ENCODE assay signal across 8 mouse cellular contexts in the genomic region with DNA sequence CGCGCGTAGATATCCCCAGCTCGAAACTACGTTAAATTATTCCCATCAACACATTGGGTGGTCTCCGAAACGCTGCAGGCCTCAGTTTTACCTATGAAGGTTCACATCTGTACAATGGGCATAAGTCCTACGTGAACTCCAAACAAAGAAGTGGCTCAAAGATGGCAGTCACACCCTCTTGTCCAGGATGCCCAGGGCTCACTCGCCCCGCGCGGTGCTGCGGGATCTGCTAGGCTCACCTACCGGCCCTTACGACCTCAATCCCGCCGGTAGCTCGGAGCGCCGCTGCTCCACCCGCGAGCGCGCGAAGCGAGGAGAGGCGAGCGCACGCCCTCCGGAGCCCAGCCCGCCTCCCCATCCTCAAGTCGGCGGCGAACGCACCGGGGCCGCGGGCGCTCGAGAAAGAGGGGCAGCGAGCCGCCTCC. TPM values are rescaled to one million over a fixed set of nuclear protein-coding genes. Genes with fewer than 3 reads are reported as not detected.
DNase-seq lines count a peak whose midpoint lies in the region; ATAC-seq and TF ChIP-seq lines count a peak whose summit lies in the region.

No protein-coding gene starts in this region.

- H3K9ac ChIP-seq in lung, embryonic 16.5 days (ENCODE audit: low read length): peak overlapping the region; percentile 93
- peak overlapping the region; percentile 86 for H3K9ac ChIP-seq in forebrain, embryonic 15.5 days (replicated peaks)
- H3K9ac ChIP-seq in liver, embryonic 11.5 days (ENCODE audit: low read depth, low read length): peak overlapping the region; percentile 93

- TF ChIP-seq CTCF in bone marrow, adult 2 months (IDR thresholded peaks at IDR 0.05; ENCODE audit: control insufficient read depth, insufficient read depth, low read length): no peak

- ATAC-seq in lung, embryonic 16.5 days (ENCODE audit: low read depth): peak; percentile 58
- ATAC-seq in forebrain, embryonic 15.5 days (replicated peaks): peak; percentile 77
- peak; percentile 63 for ATAC-seq in liver, embryonic 11.5 days (replicated peaks; ENCODE audit: low FRiP score)

- peak; percentile 36; the same call in 1 of the 2 replicates for TF ChIP-seq POLR2A in bone marrow, adult 2 months (IDR thresholded peaks at IDR 0.05; ENCODE audit: borderline replicate concordance, control insufficient read depth, low read depth, low read length)

- no peaks in the 10 kb centered on the region for H3K9me3 ChIP-seq in lung, embryonic 16.5 days (ENCODE audit: control insufficient read depth, low read length)
- no peaks in the 10 kb centered on the region for H3K9me3 ChIP-seq in forebrain, embryonic 15.5 days
- H3K9me3 ChIP-seq in liver, embryonic 11.5 days (ENCODE audit: control insufficient read depth, low read length): no peaks in the 10 kb centered on the region

- H3K4me1 ChIP-seq in lung, embryonic 16.5 days (replicated peaks; ENCODE audit: control insufficient read depth, insufficient read depth, low read length): peaks cover 19% of the 10 kb centered on the region
- H3K4me1 ChIP-seq in bone marrow, adult 2 months (ENCODE audit: control insufficient read depth, insufficient read depth, low read length): no peaks in the 10 kb centered on the region; the same call in 1 of the 2 replicates
- H3K4me1 ChIP-seq in forebrain, embryonic 15.5 days: peaks cover 40% of the 10 kb centered on the region
- peaks cover 22% of the 10 kb centered on the region for H3K4me1 ChIP-seq in liver, embryonic 11.5 days (replicated peaks; ENCODE audit: control insufficient read depth, insufficient read depth, low read length)

- DNase-seq in lung, postnatal 25 days (ENCODE audit: low spot score): no peak
- peak; percentile 85 for DNase-seq in liver, embryonic 11.5 days (ENCODE audit: low spot score)
- DNase-seq in retina, embryonic 14.5 days (ENCODE audit: low spot score): peak; percentile 69
- no peak for DNase-seq in cerebellum, adult 11-12 months
- no peak for DNase-seq in gastrocnemius, postnatal 14 days

- H3K36me3 ChIP-seq in lung, embryonic 16.5 days (ENCODE audit: control insufficient read depth, insufficient read depth, low read length): peaks cover 6% of the 10 kb centered on the region; the same call in 1 of the 2 replicates
- 0 out of 2 replicates have a peak, but pooled peaks cover 4% of the 10 kb centered on the region for H3K36me3 ChIP-seq in forebrain, embryonic 15.5 days
- H3K36me3 ChIP-seq in liver, embryonic 11.5 days (ENCODE audit: control insufficient read depth, insufficient read depth, low read length): peaks cover 12% of the 10 kb centered on the region

- intact Hi-C loops in gastrocnemius, postnatal 14 days (cut with DNase I; ENCODE audit: low total_unique reads): no loop called here

- WGBS in lung, embryonic 16.5 days: under 1% methylated on average over 37 of the region's 42 CpGs
- under 1% methylated on average over 42 of the region's 42 CpGs for WGBS in bone marrow, adult 2 months
- WGBS in forebrain, embryonic 15.5 days: under 1% methylated on average over 41 of the region's 42 CpGs
- WGBS in liver, embryonic 11.5 days: under 1% methylated on average over 42 of the region's 42 CpGs

- peak overlapping the region; percentile 67 for H3K4me2 ChIP-seq in lung, embryonic 16.5 days (ENCODE audit: low read depth, low read length)
- H3K4me2 ChIP-seq in forebrain, embryonic 15.5 days (replicated peaks): peak overlapping the region; percentile 58
- peak overlapping the region; percentile 69 for H3K4me2 ChIP-seq in liver, embryonic 11.5 days

- no peaks in the 10 kb centered on the region for H3K27me3 ChIP-seq in lung, embryonic 16.5 days (ENCODE audit: control insufficient read depth, insufficient read depth, low read depth, low read length)
- no peaks in the 10 kb centered on the region for H3K27me3 ChIP-seq in forebrain, embryonic 15.5 days
- H3K27me3 ChIP-seq in liver, embryonic 11.5 days (replicated peaks; ENCODE audit: control insufficient read depth, insufficient read depth, low read length): no peaks in the 10 kb centered on the region

- H3K4me3 ChIP-seq in lung, embryonic 16.5 days (ENCODE audit: low read length): peak overlapping the region; percentile 93
- peak overlapping the region; percentile 100 for H3K4me3 ChIP-seq in bone marrow, adult 2 months (replicated peaks; ENCODE audit: control insufficient read depth, low read depth, low read length)
- H3K4me3 ChIP-seq in forebrain, embryonic 15.5 days: peak overlapping the region; percentile 95
- H3K4me3 ChIP-seq in liver, embryonic 11.5 days (ENCODE audit: low read depth, low read length): peak overlapping the region; percentile 95

- peak overlapping the region; percentile 92 for H3K27ac ChIP-seq in lung, embryonic 16.5 days (ENCODE audit: low read length)
- H3K27ac ChIP-seq in bone marrow, adult 2 months (ENCODE audit: control insufficient read depth, insufficient read depth, low read depth, low read length, poor library complexity): peak overlapping the region; percentile 96
- peak overlapping the region; percentile 96 for H3K27ac ChIP-seq in forebrain, embryonic 15.5 days (replicated peaks)
- H3K27ac ChIP-seq in liver, embryonic 11.5 days (ENCODE audit: low read depth, low read length): peak overlapping the region; percentile 96

RNA-seq across cellular contexts. Expression of gene Trim59, which starts 0.4 kb away (rescaled TPM):
- 101 and 115 TPM in 2 replicates for polyA plus RNA-seq in lung, embryonic 16.5 days (2015; fragmentation: Nextera tagmentation; extraction: Ambion mirVana)
- polyA plus RNA-seq in bone marrow, adult 2 months (2011; ENCODE audit: insufficient read depth, insufficient read length, low replicate concordance, missing spikeins): 56.7 and 73.7 TPM in 2 replicates
- 85.1 and 85.4 TPM in 2 replicates for polyA plus RNA-seq in forebrain, embryonic 15.5 days (2015; fragmentation: Nextera tagmentation; extraction: Ambion mirVana)
- polyA plus RNA-seq in liver, embryonic 11.5 days (2014; fragmentation: Nextera tagmentation; extraction: Ambion mirVana): 121 and 130 TPM in 2 replicates
- total RNA-seq in gastrocnemius, postnatal 14 days (2021): 1 to 10 TPM; 3.8 to 3.9 TPM

RNA-seq across cellular contexts. Expression of gene Smc4, which starts 39.6 kb away (rescaled TPM):
- polyA plus RNA-seq in lung, embryonic 16.5 days (2015; fragmentation: Nextera tagmentation; extraction: Ambion mirVana): 196 and 214 TPM in 2 replicates
- polyA plus RNA-seq in bone marrow, adult 2 months (2011; ENCODE audit: insufficient read depth, insufficient read length, low replicate concordance, missing spikeins): 179 and 208 TPM in 2 replicates
- 102 and 106 TPM in 2 replicates for polyA plus RNA-seq in forebrain, embryonic 15.5 days (2015; fragmentation: Nextera tagmentation; extraction: Ambion mirVana)
- 200 and 213 TPM in 2 replicates for polyA plus RNA-seq in liver, embryonic 11.5 days (2014; fragmentation: Nextera tagmentation; extraction: Ambion mirVana)
- 10 to 100 TPM; 15.2 to 17.1 TPM for total RNA-seq in gastrocnemius, postnatal 14 days (2021)

RNA-seq across cellular contexts. Expression of gene Ift80, which starts 39.8 kb away (rescaled TPM):
- polyA plus RNA-seq in lung, embryonic 16.5 days (2015; fragmentation: Nextera tagmentation; extraction: Ambion mirVana): 20.7 and 21.0 TPM in 2 replicates
- polyA plus RNA-seq in bone marrow, adult 2 months (2011; ENCODE audit: insufficient read depth, insufficient read length, low replicate concordance, missing spikeins): 16.5 and 17.3 TPM in 2 replicates
- 10.9 and 11.7 TPM in 2 replicates for polyA plus RNA-seq in forebrain, embryonic 15.5 days (2015; fragmentation: Nextera tagmentation; extraction: Ambion mirVana)
- polyA plus RNA-seq in liver, embryonic 11.5 days (2014; fragmentation: Nextera tagmentation; extraction: Ambion mirVana): 10.0 and 10.9 TPM in 2 replicates
- 1 to 10 TPM; 3.4 to 4.8 TPM for total RNA-seq in gastrocnemius, postnatal 14 days (2021)

Comparison
In these comparisons a context has a peak if more than half of its experiments do, and no peak if none do; other contexts are left out.
1. DNase-seq: peak in liver, embryonic 11.5 days (single experiment) and retina, embryonic 14.5 days (single experiment); none in lung, postnatal 25 days (single experiment), cerebellum, adult 11-12 months (single experiment) and gastrocnemius, postnatal 14 days (single experiment).
2. Peak in every context shown above with its lines, with median percentiles within 50 percentile points of each other: ATAC-seq, H3K27ac ChIP-seq, H3K4me2 ChIP-seq, H3K4me3 ChIP-seq and H3K9ac ChIP-seq.